Mouse (Mus musculus): Measurements from ENCODE around the gene Rhox12.

Gene Rhox12

GRCm38 (mm10) chrX:38110807-38111206, at the start of gene Rhox12:
Gene Rhox12 (minus strand): TSS chrX:38110907.
- no peak for DNase-seq (ENCODE audit: low spot score)

GRCm38 (mm10) chrX:38159097-38159496, 48.4 kb upstream of the Rhox12 start:
- DNase-seq (ENCODE audit: low spot score) = no peak

GRCm38 (mm10) chrX:38121478-38121877, 10.8 kb upstream of the Rhox12 start:
- no peak for DNase-seq (ENCODE audit: low spot score)

- DNase-seq (ENCODE audit: low spot score) = no peak
Measured at GRCm38 (mm10) chrX:38120982-38121381, 10.3 kb upstream of the Rhox12 start, which contains the start of gene Rhox13. Gene Rhox13 (plus strand): TSS chrX:38121219.

DNA sequence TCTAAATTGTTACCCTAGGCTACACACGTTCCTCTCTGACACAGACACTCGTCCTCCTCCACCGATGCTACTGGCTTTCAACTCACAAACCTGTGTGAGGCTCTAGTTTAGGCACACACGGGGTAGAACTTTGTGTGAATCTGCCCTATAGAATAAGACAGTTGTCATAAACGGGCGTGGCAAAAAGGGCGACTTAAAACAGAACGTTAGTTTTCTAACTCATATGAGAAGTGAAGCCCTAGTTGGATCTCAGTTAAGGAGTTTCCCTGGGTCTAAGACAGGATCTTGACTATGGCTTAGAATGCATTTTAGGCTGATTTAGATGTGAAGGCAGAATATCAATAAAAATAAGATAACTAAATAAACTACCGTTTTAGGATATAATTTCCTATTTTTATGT, 25.7 kb downstream of the Rhox12 start, which contains the start of gene Rhox11:
TSS of gene Rhox11 (minus strand) at position 101 of the 400 bp plus-strand sequence.
- no peak for DNase-seq (ENCODE audit: low spot score)

GRCm38 (mm10) chrX:38084226-38084625, 26.5 kb downstream of the Rhox12 start:
- no peak for DNase-seq (ENCODE audit: low spot score)

DNA sequence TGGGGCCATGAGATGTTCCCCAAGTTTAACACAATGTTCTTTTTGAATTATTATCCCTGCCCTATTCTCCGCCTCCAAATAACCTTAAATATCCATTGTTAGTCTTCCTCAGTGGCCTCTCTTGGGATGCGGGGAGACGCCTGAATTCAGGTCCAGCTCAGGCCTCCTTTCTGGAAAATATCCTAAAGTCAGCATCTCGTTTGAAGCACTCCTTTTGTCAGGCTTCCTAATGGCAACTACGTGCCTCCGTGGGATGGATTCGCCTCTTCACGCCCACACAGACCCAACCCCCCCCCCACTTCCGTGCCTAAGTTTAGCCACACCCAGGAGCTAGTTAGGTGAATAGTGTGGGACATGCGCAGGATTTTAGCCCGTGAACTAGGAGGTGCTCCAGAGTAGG, 44.5 kb downstream of the Rhox12 start, which contains the start of gene Rhox10:
TSS of gene Rhox10 (plus strand) at position 301 of the 400 bp plus-strand sequence.
- no peak for DNase-seq (ENCODE audit: low spot score)

- DNase-seq (ENCODE audit: low spot score) = no peak
Measured at GRCm38 (mm10) chrX:38061544-38061943, 49.2 kb downstream of the Rhox12 start.

Measured in ovary, postnatal 10 days (tissue).